Mouse (Mus musculus): Measurements from ENCODE around the gene Agap3.

Agap3 gene

DNA sequence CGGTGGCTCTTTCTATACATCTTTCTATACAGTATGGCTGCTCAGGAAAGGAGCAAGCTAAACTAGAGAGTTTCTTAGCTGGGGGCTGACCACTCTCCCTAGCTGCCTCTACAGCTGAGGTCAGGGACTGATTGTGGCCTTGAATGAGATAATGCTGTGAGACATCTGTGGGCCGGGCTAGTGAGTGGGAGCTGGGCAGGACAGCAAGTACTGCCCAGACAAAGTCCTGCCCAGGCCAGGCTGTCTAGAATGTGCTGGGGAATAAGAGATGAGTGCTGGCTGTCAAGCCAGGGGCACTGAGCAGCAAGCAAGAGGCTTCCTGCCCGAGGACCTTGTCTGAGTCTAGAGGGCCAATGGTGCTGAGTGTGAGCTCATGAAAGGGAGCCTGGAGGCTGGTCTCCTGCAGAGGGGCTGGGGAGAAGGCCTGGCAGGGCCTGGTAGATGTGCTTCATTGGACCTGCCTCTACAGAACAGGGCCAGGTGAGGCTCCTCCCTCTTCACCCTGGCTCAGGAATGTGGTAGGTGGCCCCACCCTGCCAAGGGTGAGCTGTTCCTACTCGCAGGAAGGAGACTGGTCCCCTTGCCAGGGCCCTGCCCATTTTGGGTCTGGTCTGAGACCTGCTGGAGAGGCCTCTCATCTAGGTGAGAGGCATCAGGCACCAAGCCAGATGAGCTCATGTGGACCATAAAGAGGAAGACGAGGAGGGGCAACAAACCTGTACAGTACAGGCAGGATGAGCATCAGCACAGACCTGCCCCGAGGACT, 23.7 kb downstream of the Agap3 start:
- DNase-seq: peak; percentile 85 to 95

- DNase-seq: no peak
Measured at GRCm38 (mm10) chr5:24477909-24478308, 25.9 kb downstream of the Agap3 start.

- DNase-seq: peak; percentile 69 to 79
Measured at GRCm38 (mm10) chr5:24481647-24482046, 29.7 kb downstream of the Agap3 start.

DNA sequence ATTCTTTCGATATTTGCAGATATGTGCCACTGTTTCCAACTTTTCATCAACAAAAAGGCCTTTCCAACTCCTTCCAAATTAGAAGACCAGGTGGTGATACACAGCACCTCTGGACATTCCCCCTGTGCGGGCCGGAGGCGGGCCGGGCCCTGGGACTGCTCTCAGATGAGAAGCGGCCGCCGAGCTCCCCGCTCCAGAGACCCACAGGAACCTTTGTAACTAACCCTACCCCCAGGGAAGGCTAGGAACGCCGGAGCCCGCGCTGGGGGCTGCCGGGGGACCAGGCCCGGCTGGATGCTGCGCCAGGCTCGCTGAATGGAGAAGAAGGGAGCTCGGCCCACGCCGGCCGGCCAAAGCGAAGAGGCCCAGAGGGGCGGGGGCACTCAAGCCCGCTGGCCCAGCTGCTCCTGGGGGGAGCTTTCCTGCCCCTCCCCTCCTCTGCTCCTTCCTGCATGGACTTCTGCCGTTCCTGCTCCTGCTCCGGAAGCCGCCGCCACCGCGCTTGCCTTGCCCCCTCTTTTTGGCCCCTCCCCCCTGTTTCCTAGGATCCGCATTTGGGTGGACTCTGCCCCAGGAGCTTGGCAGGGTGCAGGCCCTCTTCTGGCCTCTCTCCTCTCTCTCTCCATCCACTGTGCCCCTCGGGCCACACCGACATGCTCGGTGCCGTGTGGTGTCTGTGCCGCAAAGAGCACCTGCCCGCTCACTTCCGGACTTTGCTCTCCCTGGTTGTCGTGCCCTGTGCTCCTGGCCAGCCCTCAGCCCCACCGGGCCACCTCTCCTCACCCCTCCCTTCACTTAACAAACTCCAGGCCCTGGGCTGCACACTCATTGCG, 30.5 kb downstream of the Agap3 start:
- DNase-seq: no peak

- peak; percentile 74 to 76 for DNase-seq
Measured at GRCm38 (mm10) chr5:24483326-24483725, 31.3 kb downstream of the Agap3 start.

DNA sequence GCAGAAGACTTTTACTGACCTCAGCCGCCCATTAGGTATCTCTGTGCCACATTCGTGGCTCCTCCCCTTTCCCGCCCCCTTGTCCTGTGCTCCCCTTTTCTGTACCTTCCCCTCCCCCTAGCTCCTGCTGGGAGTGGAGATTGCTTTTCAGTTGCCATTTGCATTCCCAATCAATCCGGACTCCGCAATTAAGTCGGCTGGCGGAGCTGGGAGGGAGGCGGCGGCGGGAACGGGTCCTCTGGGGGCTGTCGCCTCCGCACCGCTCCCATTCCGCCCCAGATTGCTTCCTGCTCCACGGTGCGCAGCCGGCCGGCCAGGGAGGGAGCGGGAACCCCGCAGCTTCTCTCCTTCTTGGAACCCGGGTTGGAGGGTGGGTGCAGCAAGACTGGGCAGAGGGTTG, 33.0 kb downstream of the Agap3 start:
- no peak for DNase-seq

- DNase-seq: peak; percentile 83 to 88
Measured at GRCm38 (mm10) chr5:24486097-24486496, 34.1 kb downstream of the Agap3 start.

- DNase-seq: no peak
Measured at GRCm38 (mm10) chr5:24486738-24487137, 34.8 kb downstream of the Agap3 start.

DNA sequence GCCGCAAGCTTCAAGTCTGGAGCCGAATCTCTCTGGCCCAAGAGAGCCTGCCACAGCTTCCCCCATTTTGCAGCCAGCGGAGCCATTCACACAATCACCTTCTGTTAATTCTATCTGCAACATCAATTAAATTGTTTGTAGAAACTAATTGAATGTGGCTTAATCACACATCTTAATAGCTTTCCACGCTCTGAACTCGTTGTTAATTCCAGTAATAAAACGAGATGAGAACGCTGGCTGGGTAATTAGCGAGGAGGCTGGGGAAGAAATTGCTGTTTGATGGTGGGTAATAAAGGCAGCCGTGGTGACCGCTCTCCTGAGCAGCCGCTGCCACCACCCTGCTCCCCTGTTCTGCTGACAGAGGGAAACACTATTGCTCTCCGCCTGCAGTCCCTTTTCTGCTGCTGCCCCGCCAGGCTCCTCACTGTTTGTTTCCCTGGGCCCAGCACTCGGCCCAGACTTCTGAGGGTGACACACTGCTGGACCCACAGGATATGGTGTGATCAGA, 38.5 kb downstream of the Agap3 start:
- DNase-seq: no peak

DNA sequence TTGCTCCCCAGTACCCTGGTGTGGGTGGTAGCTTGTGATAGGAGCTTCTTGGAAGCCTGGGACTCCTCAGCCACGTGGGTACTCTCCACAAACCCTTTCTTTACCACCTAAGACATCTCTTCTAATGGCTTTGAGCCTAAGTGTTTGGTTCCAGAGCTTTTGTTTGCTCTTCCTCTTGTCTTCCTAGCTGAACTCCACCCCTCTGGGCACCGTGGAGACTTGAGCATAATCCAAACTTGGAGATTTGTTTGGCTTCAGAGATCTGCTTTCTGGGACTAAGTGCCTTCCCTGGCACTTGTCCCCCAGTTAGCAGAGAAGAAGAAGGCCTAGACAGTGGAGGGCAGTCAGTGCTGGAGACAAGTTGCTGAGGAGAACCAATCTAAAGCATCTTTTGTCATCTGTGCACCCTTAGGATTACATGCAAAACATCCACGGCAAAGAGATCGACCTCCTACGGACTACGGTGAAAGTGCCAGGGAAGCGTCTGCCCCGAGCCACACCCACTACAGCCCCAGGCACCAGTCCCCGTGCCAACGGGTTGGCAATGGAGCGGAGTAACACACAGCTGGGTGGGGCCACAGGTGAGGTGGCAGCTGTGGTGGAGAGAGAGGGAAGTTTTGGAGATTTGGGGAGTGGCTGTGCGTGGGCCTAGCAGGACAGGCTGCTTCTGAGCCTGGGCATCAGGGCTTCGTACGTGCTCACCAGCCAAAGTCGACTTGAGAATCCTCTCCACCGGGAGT, 40.7 kb downstream of the Agap3 start:
- peak in 1 of 2 experiments; percentile 23 for DNase-seq

DNA sequence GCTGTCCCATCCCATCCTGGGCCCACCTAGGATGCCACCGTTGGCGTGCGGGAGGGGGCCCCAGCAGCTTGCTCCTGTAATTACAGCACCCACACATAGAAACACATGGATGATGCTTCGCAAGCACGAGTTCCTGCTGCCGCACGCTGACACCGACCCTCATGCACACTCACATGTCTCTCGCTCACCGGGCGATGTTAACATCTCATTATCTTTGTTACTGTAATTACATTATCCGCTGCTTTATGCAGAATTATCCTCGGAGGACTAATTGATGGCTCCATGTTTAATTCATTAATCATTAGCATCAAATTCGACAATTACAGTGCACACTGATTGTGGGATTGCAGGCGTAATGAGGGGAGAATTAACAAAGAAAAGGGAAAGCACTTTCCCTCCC, 43.0 kb downstream of the Agap3 start:
- no peak for DNase-seq

DNA sequence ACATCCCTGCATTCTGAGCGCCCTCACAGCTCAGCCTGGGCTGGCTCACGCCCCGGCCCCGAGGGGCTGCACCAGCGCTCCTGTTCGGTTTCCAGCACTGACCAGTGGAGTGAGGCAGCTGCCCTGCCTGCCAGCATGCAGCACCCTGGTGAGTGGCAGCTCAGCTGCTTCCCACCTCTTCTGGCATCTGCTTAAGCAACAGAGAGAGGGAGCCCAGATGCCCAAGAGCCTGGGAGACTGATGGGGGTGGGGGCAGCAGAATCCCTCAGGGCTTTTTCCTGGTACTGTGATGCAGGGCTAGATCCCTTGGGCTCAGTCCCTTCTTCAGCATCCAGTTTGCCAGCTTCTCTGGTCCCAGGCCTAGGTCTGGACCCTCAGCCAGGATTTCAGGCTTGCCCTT, 44.8 kb downstream of the Agap3 start:
- DNase-seq: no peak

GRCm38 (mm10) chr5:24497526-24497925, 45.5 kb downstream of the Agap3 start:
- no peak for DNase-seq

DNA sequence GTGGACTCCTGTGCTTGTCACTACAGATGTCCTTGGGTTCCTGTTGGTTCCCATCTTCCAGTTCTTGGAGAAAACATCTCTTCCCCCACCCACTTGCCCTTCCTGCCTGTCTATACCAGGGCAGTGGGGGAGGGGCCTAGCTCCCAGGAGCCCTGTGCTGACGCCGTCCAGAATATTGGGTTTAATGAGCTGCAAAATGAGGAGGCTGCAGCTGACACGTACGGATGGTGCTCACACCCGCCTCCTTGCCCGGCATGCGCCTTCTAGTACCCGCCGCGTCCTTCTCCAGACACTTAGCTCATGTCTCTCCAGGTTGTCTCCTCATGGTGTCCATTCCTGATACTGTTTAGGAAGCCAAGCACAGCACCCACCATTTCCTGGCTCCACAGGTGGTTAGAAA, 47.1 kb downstream of the Agap3 start:
- DNase-seq: no peak

GRCm38 (mm10) chr5:24500851-24501250, 48.9 kb downstream of the Agap3 start:
- no peak for DNase-seq

DNA sequence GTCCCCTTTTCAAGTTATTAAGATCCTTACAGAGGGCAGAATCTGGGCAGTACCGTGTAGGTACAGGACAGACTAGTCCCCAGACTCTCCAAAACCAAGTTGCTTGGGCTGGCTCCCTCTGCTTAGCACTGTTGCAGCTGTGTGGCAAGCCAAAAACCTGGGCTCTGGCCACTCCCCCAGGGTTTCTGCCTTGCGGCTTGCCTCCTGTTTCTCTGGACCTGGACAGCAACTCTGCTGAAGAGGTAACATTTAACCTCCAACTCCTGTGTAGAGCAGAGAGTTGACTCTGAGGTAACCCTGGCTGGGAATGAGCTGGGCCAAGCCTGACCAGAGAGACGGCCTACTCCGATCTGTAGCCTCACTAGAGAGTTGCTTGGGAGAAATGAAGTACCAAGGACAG, 50.8 kb downstream of the Agap3 start:
- no peak for DNase-seq

GRCm38 (mm10) chr5:24505513-24505912, 53.5 kb downstream of the Agap3 start:
- DNase-seq: no peak

DNA sequence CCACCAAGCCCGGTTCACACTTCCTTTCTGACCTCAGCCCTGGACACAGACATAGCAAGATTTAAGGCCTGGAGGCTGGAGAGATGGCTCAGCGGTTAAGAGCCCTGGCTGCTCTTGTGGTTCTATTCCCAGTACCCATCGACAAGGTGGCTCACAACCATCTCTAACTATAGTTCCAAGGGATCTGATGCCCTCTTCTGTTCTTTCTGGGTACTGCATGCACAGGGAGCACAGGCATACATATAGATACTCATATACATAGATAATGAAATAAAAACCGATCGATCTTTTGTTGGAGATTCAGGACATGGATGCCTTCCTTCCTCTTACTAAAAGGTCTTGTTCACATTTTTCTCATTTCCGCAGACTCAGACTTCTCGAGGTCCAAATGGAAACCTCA, 56.4 kb downstream of the Agap3 start:
- DNase-seq: no peak

DNA sequence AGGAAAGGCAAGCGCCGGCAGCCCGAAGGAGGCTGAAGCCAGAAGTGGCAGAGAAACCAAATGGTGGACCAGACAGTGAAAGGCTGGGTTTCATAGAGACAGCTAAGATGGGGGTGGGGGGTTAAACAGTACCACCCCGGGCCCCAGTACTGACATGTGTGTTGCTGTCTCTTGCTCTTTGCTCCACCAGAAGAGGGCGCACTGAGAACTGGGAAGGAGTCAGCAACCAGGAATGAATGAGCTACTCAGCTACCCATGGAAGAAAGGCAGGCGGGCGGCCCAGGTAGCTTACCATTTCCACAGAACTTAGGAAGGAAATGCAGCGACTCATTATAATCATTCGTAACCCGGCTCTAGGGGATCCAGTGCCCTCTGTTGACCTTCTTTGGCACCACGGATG, 58.7 kb downstream of the Agap3 start:
- DNase-seq: peak in 1 of 2 experiments; percentile 58

GRCm38 (mm10) chr5:24512271-24512670, 60.3 kb downstream of the Agap3 start:
- DNase-seq: peak; percentile 46 to 72

GRCm38 (mm10) chr5:24521366-24521765, 69.4 kb downstream of the Agap3 start:
- DNase-seq: no peak

DNA sequence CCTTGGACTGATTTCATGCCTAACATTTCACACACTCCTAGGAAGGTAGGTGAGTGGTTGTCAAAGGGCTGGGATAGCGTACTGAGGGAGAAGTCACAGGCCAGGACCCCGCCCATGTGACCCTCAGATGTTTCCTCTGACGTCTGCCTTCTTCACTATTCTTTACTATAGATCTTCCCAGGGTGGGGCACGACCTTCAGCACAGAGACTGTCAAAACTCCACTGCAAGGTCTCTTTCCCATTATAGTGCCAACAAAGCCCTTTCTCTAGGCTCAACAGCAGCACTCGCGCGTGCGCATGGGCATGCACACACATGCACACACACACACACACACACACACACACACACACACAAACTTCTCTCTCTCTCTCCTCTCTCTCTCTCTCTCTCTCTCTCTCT, 71.8 kb downstream of the Agap3 start:
- no peak for DNase-seq

- DNase-seq: no peak
Measured at GRCm38 (mm10) chr5:24524522-24524921, 72.5 kb downstream of the Agap3 start.

Data from lung, postnatal 4 days (tissue).